27 mouse cellular contexts compared by ENCODE assay signal in genomic region chr2:33462066-33462465, GRCm38 (mm10).
"Had no signal": no experiment of that assay in that cellular context is flagged by ENCODE, and none has a peak within 500 bp of the region (broad histone marks: within the 10 kb centered on the region; RNA-seq: fewer than 3 reads in every experiment).

No protein-coding gene starts in this region.

- ATAC-seq: hindbrain, embryonic 16.5 days; inflammation-experienced regulatory T-cells, adult 6 months; intestine, embryonic 15.5 days; intestine, postnatal 0 days; liver, embryonic 12.5 days had no signal

- H3K9ac ChIP-seq: heart, embryonic 13.5 days; heart, embryonic 15.5 days; hindbrain, embryonic 12.5 days; hindbrain, embryonic 14.5 days; intestine, embryonic 15.5 days; kidney, embryonic 15.5 days; limb, embryonic 13.5 days; limb, embryonic 15.5 days; liver, embryonic 12.5 days; liver, embryonic 14.5 days had no signal

- DNase-seq: gastrocnemius, postnatal 14 days; gastrocnemius, postnatal 36 days; heart, adult 11 months; heart, adult 2 months; heart, postnatal 14 days; heart, postnatal 36 days; kidney, postnatal 25 days; layer of hippocampus, adult 9-11 months; layer of hippocampus, postnatal 36 days; left cerebral cortex, postnatal 4 days; lung, adult 18-20 months had no signal

- H3K27ac ChIP-seq: heart, adult 2 months; heart, embryonic 13.5 days; heart, embryonic 15.5 days; hindbrain, embryonic 10.5 days; hindbrain, embryonic 12.5 days; hindbrain, embryonic 14.5 days; intestine, embryonic 15.5 days; kidney, embryonic 15.5 days; kidney, postnatal 0 days; limb, embryonic 13.5 days; limb, embryonic 15.5 days; liver, embryonic 12.5 days; liver, embryonic 14.5 days had no signal

- H3K9me3 ChIP-seq: heart, embryonic 13.5 days; heart, embryonic 15.5 days; hindbrain, embryonic 10.5 days; hindbrain, embryonic 12.5 days; intestine, embryonic 15.5 days; kidney, embryonic 15.5 days; limb, embryonic 13.5 days; limb, embryonic 15.5 days; liver, embryonic 12.5 days had no signal

- H3K27me3 ChIP-seq: heart, embryonic 13.5 days; heart, embryonic 15.5 days; hindbrain, embryonic 12.5 days; intestine, embryonic 15.5 days; kidney, embryonic 15.5 days; limb, embryonic 13.5 days; limb, embryonic 15.5 days; liver, embryonic 12.5 days had no signal

- H3K4me3 ChIP-seq: heart, adult 2 months; heart, embryonic 13.5 days; heart, embryonic 15.5 days; hindbrain, embryonic 10.5 days; hindbrain, embryonic 12.5 days; intestine, embryonic 15.5 days; kidney, embryonic 15.5 days; limb, embryonic 13.5 days; limb, embryonic 15.5 days; liver, embryonic 12.5 days had no signal

- H3K4me2 ChIP-seq: heart, embryonic 11.5 days; heart, embryonic 13.5 days; heart, embryonic 15.5 days; hindbrain, embryonic 12.5 days; hindbrain, embryonic 14.5 days; intestine, embryonic 15.5 days; kidney, embryonic 15.5 days; limb, embryonic 13.5 days; limb, embryonic 15.5 days; liver, embryonic 12.5 days had no signal
